Mouse (Mus musculus) macrophage (primary cell): Measurements from ENCODE around the gene Otp. TPM values are rescaled to one million over a fixed set of nuclear protein-coding genes. Genes with fewer than 3 reads are reported as not detected.

Experiments
- H3K27ac ChIP-seq: fragments of 350-480 bp; formaldehyde crosslinking; 2 replicates; pipeline ENCODE4 v1.9.0; 2021
- H3K36me3 ChIP-seq: fragments of 350-480 bp; formaldehyde crosslinking; 2 replicates; pipeline ENCODE4 v1.9.0; 2021; ENCODE audit errors: inconsistent target
- H3K4me3 ChIP-seq: fragments of 350-480 bp; formaldehyde crosslinking; 2 replicates; pipeline ENCODE4 v1.9.0; 2021; ENCODE audit errors: inconsistent target
- H3K79me2 ChIP-seq: fragments of 350-480 bp; formaldehyde crosslinking; 2 replicates; pipeline ENCODE4 v1.9.0; 2021; ENCODE audit errors: inconsistent target
- WGBS: methylation state at CpG from one replicate; pipeline ENCODE4 v1.1.7; 2026; ENCODE audit warnings: inconsistent platforms; ENCODE audit not compliant: missing documents; 5-methylcytosine and 5-hydroxymethylcytosine counted together
- polyA plus RNA-seq: library from polyadenylated mRNA; stranded (reverse); fragments of 250-400 nt; gene quantifications from 3 replicates; pipeline ENCODE4 v1.2.4, GENCODE M21; 2018; ENCODE audit warnings: inconsistent platforms

Gene Otp
- polyA plus RNA-seq, 1 experiment from 2014 or later = not detected

DNA sequence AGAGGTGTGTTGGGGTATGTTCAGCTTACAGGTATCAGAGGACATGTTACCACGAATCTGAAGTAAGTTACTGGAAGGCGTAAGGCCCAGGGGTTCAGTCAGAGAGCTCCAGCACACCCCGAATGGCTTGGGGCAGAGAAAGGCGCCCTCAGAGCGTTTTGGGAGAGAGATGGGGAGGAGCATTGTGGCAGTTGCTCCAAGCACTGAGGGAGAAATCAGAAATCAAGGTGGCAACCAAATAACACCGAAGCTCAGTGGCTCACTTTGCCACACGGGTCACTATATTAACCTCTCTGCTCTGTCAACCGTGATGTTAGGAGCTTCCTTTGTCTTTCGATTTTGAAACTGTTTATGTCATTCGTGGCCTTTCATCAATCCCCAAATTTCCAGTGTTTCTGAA lies 6.8 kb downstream of the Otp start:
- H3K36me3 ChIP-seq = no peaks in the 10 kb centered on the region
- no peaks in the 10 kb centered on the region for H3K79me2 ChIP-seq
- no peak overlapping the region for H3K27ac ChIP-seq
- no peak overlapping the region for H3K4me3 ChIP-seq
- 10% methylated on average over 9 of the region's 10 CpGs for WGBS

DNA sequence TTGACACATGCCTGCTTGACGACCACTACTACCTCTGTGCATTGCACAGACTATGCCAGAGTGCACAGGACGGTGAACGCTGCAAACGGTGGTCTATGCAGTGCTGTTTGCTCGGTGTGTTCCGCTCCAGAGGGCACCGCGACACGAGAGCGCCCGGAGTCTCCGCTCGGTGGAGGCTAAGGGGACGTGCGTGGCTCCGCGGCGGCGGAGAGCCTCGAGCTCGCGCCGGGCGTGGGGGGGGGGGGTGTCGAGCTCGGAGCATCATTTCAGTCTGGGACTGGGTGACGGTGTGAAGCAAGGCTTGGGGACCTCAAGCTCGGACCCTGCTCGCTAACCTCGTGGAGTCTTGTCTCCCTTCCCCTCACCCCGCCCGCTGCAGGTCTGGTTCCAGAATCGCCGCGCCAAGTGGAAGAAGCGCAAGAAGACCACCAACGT lies 7.3 kb downstream of the Otp start:
- no peaks in the 10 kb centered on the region for H3K36me3 ChIP-seq
- H3K27ac ChIP-seq = no peak overlapping the region
- no peaks in the 10 kb centered on the region for H3K79me2 ChIP-seq
- no peak overlapping the region for H3K4me3 ChIP-seq
- 4% methylated on average over 37 of the region's 37 CpGs for WGBS

DNA sequence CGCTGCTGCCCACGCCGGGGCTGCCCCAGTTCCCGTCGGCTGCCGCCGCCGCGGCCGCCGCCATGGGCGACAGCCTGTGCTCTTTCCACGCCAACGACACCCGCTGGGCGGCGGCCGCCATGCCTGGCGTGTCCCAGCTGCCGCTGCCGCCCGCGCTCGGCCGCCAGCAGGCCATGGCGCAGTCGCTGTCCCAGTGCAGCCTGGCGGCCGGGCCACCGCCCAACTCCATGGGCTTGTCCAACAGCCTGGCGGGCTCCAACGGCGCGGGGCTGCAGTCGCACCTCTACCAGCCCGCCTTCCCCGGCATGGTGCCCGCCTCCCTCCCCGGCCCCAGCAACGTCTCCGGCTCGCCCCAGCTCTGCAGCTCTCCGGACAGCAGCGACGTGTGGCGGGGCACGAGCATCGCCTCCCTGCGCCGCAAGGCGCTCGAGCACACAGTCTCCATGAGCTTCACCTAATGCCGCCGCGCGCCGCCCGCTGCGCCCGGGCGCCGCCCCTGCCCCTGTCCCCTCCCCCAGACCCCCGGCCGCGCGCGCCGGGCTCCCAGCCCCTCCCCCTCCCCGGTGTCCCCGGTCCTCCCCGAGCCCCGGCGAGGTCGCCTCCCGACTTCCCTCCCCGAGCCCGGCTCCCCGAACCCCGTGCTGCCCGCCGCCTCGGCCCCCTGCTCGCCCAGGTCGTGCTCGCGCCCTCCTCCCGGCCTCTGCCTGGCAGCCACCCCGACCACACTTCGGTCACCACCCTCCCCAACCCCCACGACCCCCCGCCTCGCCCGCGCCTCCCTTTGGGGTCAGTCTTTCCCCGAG lies 8.0 kb downstream of the Otp start:
- Histone ChIP-seq H3K36me3 (no peaks in the 10 kb centered on the region), H3K27ac (no peak overlapping the region), H3K79me2 (no peaks in the 10 kb centered on the region), H3K4me3 (no peak overlapping the region)
- 2% methylated on average over 67 of the region's 95 CpGs for WGBS

DNA sequence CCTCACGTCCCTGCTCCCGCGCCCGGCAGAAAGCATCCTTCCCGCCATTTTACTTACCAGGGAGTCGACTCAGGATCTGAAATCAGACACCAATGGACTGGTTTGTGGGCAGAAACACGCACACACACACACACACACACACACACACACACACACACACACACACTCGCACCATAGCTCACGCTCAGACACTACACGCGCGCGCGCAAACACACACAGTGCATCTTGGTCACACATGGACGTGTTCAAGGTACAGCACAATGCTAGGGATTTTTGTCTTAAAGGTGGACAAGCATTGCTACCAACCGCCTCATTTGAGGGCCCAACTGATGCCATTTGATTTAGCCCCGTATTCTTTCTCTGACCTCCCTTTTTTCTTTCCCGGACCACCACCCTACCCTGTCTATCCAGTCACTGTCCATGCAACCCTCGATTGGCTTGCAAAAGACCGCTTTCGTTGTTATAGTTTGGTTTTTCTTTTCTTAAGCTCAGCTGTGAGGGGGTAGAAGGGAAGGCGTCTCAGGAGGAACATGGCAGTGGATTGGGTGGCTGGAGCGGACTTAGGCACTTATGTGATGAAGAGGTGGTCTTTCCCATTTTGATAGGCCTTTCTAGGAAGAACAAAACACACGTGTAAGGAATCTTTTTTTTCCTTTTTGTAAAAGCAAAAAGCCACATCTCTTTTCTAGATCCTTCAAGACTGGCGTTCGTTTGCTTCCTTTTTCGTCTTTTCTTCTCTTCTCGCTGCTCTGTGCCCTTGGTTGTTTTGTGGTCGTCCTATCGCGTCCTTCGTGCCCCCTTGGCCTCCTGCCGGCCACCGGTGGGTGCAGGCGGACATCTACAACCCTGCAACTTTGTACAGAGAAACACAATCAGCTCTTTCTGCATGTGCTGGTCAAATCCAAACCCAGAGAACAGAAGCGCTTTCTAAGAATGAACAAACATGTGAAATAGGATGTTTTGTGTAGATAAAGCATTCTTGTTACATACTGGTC lies 8.9 kb downstream of the Otp start:
- H3K36me3 ChIP-seq = no peaks in the 10 kb centered on the region
- WGBS = 10% methylated on average over 33 of the region's 36 CpGs
- H3K79me2 ChIP-seq = no peaks in the 10 kb centered on the region
- no peak overlapping the region for H3K27ac ChIP-seq
- H3K4me3 ChIP-seq = no peak overlapping the region

DNA sequence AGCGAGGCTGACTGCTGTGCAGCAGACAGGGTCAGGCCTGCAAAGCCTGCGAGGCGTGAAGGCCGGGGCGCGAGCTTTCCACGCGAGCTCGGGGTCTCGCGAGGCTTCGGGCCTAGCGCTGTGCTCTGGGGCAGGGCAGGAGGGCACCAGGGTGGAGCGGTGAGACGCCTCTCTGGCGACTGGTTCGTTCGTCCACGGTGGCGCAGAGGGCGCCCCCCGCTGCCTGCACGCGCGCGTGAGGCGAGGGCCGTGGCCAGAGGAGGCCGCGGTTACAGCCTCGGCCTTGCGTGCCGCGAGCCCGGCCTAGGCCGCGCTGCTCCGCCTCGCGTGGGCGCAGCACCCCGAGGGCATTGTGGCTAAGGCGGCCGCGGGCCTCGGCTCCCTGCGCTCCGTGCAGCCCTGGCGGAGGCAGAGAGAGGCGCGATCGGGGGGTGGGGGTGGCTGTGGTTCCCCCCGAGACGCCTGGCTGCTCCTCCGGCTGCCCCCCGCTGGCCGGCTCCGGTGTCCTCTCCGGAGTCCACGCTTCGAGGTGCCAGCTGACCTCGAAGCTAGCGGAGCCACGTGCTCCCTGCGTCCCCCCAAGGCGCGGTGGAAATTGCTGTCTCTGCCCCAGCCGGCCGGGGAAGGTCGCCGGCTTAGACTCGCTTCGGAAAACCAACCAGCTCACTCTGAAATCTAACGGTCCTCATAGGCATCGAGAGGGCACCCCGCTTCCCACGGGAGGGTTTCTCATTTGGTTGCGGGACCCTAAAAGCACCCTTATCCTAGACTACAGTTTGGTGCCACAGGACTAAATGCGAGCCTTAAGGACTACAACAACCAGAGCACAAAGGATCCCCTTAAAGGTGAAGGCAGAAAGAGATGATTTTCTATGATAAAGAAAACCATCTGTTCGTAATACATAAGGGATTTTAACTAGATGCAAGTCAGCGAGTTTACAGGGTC lies 10.2 kb downstream of the Otp start:
- H3K4me3 ChIP-seq = no peak overlapping the region
- WGBS = 7% methylated on average over 81 of the region's 81 CpGs
- H3K27ac ChIP-seq = no peak overlapping the region

DNA sequence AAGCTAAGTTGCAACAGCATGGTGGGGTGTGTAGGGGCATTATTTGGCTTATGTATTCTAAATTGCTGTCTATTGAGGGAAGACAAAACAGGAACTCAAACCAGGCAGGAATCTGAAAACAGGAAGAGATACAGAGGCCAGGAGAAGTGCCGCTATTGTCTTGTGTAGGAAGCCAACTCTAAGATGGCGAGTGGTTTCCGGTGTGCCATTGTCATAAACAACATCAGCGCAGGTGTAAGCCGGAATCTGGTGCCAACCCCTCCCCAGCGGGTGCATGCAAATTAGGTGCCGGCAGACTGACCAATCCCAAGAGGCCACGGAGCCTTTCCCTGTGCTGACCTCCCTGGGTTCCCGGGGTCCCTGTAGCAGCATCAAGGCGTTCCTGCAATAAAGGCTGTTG lies 32.4 kb downstream of the Otp start:
- Histone ChIP-seq H3K4me3 (no peak overlapping the region), H3K27ac (no peak overlapping the region), H3K36me3 (no peaks in the 10 kb centered on the region), H3K79me2 (no peaks in the 10 kb centered on the region)
- WGBS = 86% methylated on average over 10 of the region's 10 CpGs

More for the DNA sequence above, 10.2 kb downstream of the Otp start:
- Histone ChIP-seq H3K36me3 (no peaks in the 10 kb centered on the region), H3K79me2 (no peaks in the 10 kb centered on the region)

DNA sequence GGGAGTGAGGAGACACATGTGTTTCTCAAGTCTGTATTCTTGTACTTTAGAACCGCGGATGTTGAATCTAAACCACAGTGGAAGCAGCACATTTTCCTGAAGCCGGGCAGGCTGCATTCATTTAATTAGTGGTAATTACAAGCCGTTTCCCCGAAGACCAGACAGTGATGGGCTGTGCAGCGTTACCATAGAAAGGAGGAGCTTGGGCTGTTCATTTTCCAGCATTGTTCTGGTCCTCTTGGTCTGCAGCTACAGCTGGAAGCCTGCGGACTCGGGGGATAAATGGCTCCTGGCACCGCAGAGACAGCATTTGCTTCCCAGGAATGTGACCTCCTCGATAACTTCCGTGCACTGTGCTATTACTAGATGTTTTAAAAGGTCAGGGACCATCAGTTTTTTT lies 37.6 kb downstream of the Otp start:
- H3K36me3 ChIP-seq = no peaks in the 10 kb centered on the region
- no peak overlapping the region for H3K4me3 ChIP-seq
- H3K79me2 ChIP-seq = no peaks in the 10 kb centered on the region
- WGBS = 42% methylated on average over 11 of the region's 11 CpGs
- H3K27ac ChIP-seq = no peak overlapping the region

DNA sequence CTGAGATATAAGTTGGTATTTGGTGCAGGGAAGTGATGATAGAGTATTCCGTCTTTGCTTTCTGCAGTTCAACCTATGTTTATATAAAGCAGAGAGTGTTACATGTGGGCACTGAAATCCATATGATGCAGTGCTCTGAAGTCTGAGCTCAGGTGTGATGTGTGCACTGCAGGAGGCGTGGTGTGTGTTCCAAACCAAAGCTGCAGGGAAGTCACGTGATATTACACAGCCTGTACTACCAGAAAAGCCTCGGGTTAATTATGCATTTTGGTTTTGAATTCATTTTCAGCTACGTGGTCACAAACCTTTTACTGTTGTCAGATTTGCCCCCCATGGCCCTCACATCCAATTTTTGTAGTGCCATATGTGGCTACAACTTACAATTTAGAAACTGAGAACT lies 40.3 kb downstream of the Otp start:
- Histone ChIP-seq H3K4me3 (no peak overlapping the region), H3K79me2 (no peaks in the 10 kb centered on the region), H3K27ac (no peak overlapping the region), H3K36me3 (no peaks in the 10 kb centered on the region)
- WGBS = 67% methylated on average over 5 of the region's 5 CpGs

DNA sequence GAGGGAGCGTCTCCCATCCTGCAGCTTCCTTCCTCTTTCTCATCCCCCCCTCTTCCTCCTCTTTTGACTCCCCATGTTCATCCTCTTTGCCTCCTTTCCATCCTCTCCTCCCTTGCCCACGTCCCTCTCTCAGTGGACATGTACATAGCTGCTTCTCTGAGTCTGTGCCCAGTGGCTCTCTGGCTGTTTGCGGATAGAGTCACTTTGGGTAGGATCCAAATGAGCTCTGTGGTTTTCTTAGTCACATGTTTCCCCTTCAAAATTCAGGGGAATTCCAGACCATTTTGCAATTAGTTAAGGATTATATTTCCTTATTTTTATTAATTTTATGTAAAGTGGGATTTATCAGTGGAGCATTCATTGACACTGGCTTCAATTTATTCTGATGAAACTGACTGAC lies 52.7 kb downstream of the Otp start:
- no peak overlapping the region for H3K27ac ChIP-seq
- H3K36me3 ChIP-seq = no peaks in the 10 kb centered on the region
- WGBS = 9% methylated on average over 3 of the region's 3 CpGs
- no peaks in the 10 kb centered on the region for H3K79me2 ChIP-seq
- H3K4me3 ChIP-seq = no peak overlapping the region

Other genes with a start within 250 kb of the Otp start
- gene Tbca, start 86.7 kb upstream of the Otp start, polyA plus RNA-seq = 226 to 412 TPM (median 326 TPM) in 3 replicates
- 49.1 to 69.6 TPM (median 49.5 TPM) in 3 replicates for gene Wdr41, start 100.7 kb downstream of the Otp start, polyA plus RNA-seq